Mouse (Mus musculus): ENCODE data around the gene Gmcl1. TPM values are rescaled to one million over a fixed set of nuclear protein-coding genes. Genes with fewer than 3 reads are reported as not detected.

Gmcl1 gene
- total RNA-seq (2023), result 10 to 100 TPM; 10.1 to 14.1 TPM

DNA sequence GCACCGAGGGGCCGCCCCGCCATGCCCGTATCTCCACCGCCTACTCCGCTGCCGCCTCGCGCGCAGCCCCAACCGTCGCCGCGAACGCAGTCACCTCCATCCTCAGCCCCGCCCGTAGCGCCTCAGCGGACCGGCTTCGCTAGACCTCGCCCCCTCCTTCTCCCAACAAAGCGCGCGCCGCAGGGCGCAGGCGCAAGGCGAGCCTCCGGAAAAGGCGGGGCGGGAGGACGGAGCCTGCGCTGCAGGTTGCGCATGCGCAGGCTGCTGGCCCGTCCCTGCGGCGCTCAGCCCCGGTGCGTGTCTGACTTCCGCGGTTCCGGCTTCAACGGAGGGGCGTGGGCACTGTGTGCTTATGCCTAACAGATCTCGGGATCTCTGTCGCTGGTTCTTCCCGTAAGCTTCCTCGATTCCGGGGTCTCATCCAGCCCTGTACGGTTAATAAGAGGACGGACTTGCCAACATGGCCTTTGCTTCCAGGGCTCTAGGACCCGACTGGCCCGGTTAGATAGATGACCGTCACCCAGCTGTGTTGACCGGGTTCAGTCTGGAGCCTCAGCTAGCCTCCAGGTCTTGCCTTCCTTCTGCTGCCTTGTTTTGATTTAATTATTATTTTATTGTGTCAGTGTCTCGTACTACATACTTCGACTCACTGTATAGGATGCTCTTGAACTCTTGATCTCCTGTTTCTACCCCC, at the start of gene Gmcl1:
Gmcl1 (minus strand) TSS at position 201 of the 694 bp plus-strand sequence.

DNA sequence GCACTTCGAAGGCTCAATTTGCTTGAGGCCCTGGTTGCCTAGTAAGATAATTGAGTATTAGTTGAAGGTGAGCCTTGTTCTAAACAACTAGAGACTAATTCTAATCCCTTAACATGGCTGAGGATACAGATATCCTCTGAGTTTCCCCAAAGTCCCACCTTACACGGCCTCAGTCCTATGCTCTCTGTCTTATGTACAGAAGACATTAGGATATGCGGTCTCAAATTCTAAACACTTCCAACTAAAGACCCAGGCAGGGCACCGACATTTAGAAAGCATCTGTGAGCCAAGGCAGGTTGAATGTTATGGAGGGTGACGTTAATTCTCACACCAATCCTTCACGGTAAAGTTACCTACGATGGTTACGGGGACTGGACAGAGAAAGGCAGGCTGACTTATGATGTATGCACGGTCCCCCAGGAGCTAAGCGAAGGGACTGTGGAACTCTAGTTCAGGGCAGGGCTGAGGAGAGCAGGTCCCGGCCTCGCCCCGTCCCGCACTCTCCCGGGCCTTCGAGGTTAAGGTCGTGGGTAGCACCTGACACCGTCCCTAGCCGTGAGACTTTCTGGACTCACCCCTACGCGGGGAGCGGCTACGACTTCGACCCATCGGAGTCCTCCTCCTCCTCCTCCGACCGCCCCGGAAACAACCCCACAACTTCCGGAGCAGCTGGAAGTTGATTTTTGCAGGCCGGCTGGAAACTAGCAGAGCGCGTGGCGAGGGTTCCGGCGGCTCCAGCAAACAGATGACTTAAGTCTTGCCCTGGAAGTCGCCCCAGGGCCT, 49.1 kb downstream of the Gmcl1 start, which contains the start of gene Snrnp27:
Snrnp27 (minus strand) TSS at position 651 of the 783 bp plus-strand sequence.

DNA sequence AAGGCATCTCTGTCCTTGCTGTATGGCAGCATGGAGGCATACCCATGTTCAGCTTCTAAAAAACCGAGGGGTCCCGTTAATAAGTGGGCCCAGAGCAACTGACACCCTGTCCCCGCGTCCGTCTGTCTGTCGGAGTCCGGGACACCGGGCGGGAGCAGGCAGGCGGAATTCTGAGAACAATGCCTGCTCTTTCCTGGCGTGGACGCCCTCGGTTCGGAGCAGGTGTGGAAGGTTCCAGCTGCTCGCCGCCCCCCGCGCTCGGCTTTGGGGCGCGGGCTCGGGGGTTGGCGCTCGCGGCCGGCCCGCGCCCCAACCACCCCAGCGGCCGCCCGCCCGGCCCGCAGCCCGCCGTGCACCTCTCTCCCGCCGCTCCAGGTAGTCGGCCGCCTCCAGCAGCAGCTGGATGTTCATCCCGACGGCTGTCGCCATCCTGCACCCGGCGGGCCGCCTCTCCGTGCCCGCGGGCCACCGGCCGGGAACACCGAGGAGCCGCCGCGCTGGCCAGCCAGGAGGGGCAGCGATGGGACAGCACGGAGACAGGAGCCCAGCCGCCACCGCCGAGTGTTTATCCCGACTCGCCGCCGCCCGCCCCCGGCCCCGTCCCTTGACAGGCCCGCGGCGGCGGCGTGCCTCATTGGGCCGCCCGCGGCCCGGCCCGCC, 64.5 kb downstream of the Gmcl1 start, which contains the start of gene Mxd1:
Mxd1 (minus strand) TSS at position 582 of the 660 bp plus-strand sequence.

Other genes starting within 250 kb of the Gmcl1 start
- 100 to 1,000 TPM; 241 to 261 TPM for gene Pcbp1, start 207.1 kb downstream of the Gmcl1 start, total RNA-seq (2023)
- 1 to 10 TPM in 1 of 2 experiments, under 1 TPM in 1; 0.63 to 1.0 TPM for gene Asprv1, start 105.2 kb downstream of the Gmcl1 start, total RNA-seq (2023)
- gene Mxd1, start 64.2 kb downstream of the Gmcl1 start, total RNA-seq (2023), result 10 to 100 TPM; 28.2 to 32.2 TPM
- gene Snrnp27, start 48.9 kb downstream of the Gmcl1 start, total RNA-seq (2023), result 10 to 100 TPM; 30.4 to 40.9 TPM
- 10 to 100 TPM; 61.9 to 67.0 TPM for gene Anxa4, start 60.2 kb upstream of the Gmcl1 start, total RNA-seq (2023)
- gene Aak1, start 116.1 kb upstream of the Gmcl1 start, total RNA-seq (2023), result 10 to 100 TPM; 39.6 to 41.9 TPM

All from monocyte, adult 59 days (primary cell).